In the genomic region with DNA sequence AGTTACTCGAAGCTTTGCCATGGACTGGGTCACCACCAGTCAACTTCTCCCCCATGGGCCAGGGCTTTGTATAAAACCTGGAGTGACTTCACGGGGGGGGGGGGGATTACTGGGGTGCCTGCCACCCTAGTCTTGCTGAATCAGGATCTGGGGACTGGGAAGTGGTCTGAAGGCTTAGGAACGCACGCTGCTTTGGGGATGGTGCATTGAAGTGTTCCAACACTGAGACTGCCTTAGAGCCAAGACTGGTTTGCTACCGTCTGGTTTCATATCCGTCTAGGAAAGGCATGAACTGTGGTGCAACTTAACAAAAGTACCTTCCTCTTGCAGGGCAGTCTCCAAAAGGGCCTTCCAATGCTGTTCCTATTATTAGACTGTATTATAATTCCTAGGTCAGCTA, we compare ENCODE assay signal across 10 mouse cellular contexts. TPM values are rescaled to one million over a fixed set of nuclear protein-coding genes. Genes with fewer than 3 reads are reported as not detected.
A peak's percentile ranks its signal among the peaks of the same experiment; 100 is the strongest.
DNase-seq lines count a peak whose midpoint lies in the region; ATAC-seq and TF ChIP-seq lines count a peak whose summit lies in the region.
"Had no signal": no experiment of that assay in that cellular context is flagged by ENCODE, and none has a peak within 500 bp of the region (broad histone marks: within the 10 kb centered on the region; RNA-seq: fewer than 3 reads in every experiment).

No protein-coding gene starts in this region.

- no peak for ATAC-seq in forebrain, embryonic 12.5 days (ENCODE audit: low FRiP score)
- ATAC-seq in limb, embryonic 14.5 days (ENCODE audit: low FRiP score, low read depth), result no peak
- ATAC-seq in neural tube, embryonic 15.5 days (ENCODE audit: low FRiP score), result no peak

- H3K4me1 ChIP-seq in forebrain, embryonic 12.5 days, result peaks cover 18% of the 10 kb centered on the region
- 0 out of 2 replicates have a peak, but pooled peaks cover 4% of the 10 kb centered on the region for H3K4me1 ChIP-seq in limb, embryonic 14.5 days (ENCODE audit: control insufficient read depth, insufficient read depth, low read length)
- H3K4me1 ChIP-seq in neural tube, embryonic 15.5 days, result peaks cover 16% of the 10 kb centered on the region

- intact Hi-C loops in left cerebral cortex, postnatal 36 days (cut with DNase I), result loop anchor here (5.0 kb wide), 1 partner anchor 80 kb away; the partner anchor contains the start of genes Gpatch11 and Heatr5b

- H3K9ac ChIP-seq in forebrain, embryonic 12.5 days, result no peak overlapping the region
- H3K9ac ChIP-seq in limb, embryonic 14.5 days (ENCODE audit: low read depth, low read length, severe bottlenecking), result no peak overlapping the region
- H3K9ac ChIP-seq in neural tube, embryonic 15.5 days (replicated peaks), result no peak overlapping the region

- H3K9me3 ChIP-seq in forebrain, embryonic 12.5 days, result no peaks in the 10 kb centered on the region
- H3K9me3 ChIP-seq in limb, embryonic 14.5 days (ENCODE audit: control insufficient read depth, low read length), result no peaks in the 10 kb centered on the region
- no peaks in the 10 kb centered on the region for H3K9me3 ChIP-seq in neural tube, embryonic 15.5 days (replicated peaks)

- TF ChIP-seq POLR2A in limb, embryonic 14.5 days (IDR thresholded peaks at IDR 0.05; ENCODE audit: borderline replicate concordance, extremely low read depth, insufficient read depth, insufficient read length), result no peak

- peaks cover 33% of the 10 kb centered on the region for H3K36me3 ChIP-seq in forebrain, embryonic 12.5 days (replicated peaks)
- H3K36me3 ChIP-seq in limb, embryonic 14.5 days (ENCODE audit: control insufficient read depth, insufficient read depth, low read length), result peaks cover 35% of the 10 kb centered on the region
- H3K36me3 ChIP-seq in neural tube, embryonic 15.5 days, result peaks cover 34% of the 10 kb centered on the region

- DNase-seq in layer of hippocampus, adult 9-11 months, result peak; percentile 71
- DNase-seq in layer of hippocampus, adult 8-10 months (ENCODE audit: low spot score in 2 of 2), result no peak
- no peak for DNase-seq in limb, embryonic 14.5 days (ENCODE audit: low spot score)
- no peak for DNase-seq in left cerebral cortex, postnatal 36 days (ENCODE audit: low spot score in 2 of 2)
- no peak for DNase-seq in kidney, postnatal 36 days
- DNase-seq: lung, adult 2 months; right cerebral cortex, postnatal 14 days had no signal

- H3K4me3 ChIP-seq in forebrain, embryonic 12.5 days (replicated peaks), result 0 out of 2 replicates have a peak overlapping the region, but pooled peaks have one; percentile 63
- 0 out of 2 replicates have a peak overlapping the region, but pooled peaks have one; percentile 61 for H3K4me3 ChIP-seq in limb, embryonic 14.5 days (replicated peaks; ENCODE audit: low read length)
- H3K4me3 ChIP-seq in neural tube, embryonic 15.5 days (replicated peaks), result peak overlapping the region; percentile 80; the same call in 1 of the 2 replicates

- no peaks in the 10 kb centered on the region for H3K27me3 ChIP-seq in forebrain, embryonic 12.5 days
- no peaks in the 10 kb centered on the region for H3K27me3 ChIP-seq in limb, embryonic 14.5 days (ENCODE audit: control insufficient read depth, insufficient read depth, low read length)
- no peaks in the 10 kb centered on the region for H3K27me3 ChIP-seq in neural tube, embryonic 15.5 days (replicated peaks)

- 39% methylated on average over 6 of the region's 6 CpGs for WGBS in forebrain, embryonic 12.5 days
- 51% methylated on average over 6 of the region's 6 CpGs for WGBS in limb, embryonic 14.5 days
- 51% methylated on average over 6 of the region's 6 CpGs for WGBS in neural tube, embryonic 15.5 days

- peak overlapping the region; percentile 69 for H3K4me2 ChIP-seq in forebrain, embryonic 12.5 days
- H3K4me2 ChIP-seq in limb, embryonic 14.5 days (replicated peaks; ENCODE audit: low read depth, low read length, severe bottlenecking), result peak overlapping the region; percentile 3; the same call in 1 of the 2 replicates
- peak overlapping the region; percentile 82 for H3K4me2 ChIP-seq in neural tube, embryonic 15.5 days

- no peak overlapping the region for H3K27ac ChIP-seq in forebrain, embryonic 12.5 days
- no peak overlapping the region for H3K27ac ChIP-seq in limb, embryonic 14.5 days (replicated peaks; ENCODE audit: low read depth, low read length)
- no peak overlapping the region for H3K27ac ChIP-seq in neural tube, embryonic 15.5 days (replicated peaks)

RNA-seq across cellular contexts. Expression of gene Cebpzos, which starts 1.4 kb away (rescaled TPM):
- 10 to 100 TPM; 25.3 to 28.4 (median 26.6) TPM for total RNA-seq in layer of hippocampus, adult 8-10 months (2022)
- polyA plus RNA-seq in forebrain, embryonic 12.5 days (2016; fragmentation: Nextera tagmentation; extraction: Ambion mirVana), result 109 and 112 TPM in 2 replicates
- 22.0 and 34.3 TPM in 2 replicates for polyA plus RNA-seq in limb, embryonic 14.5 days (2012; rRNA removed)
- 100 and 104 TPM in 2 replicates for polyA plus RNA-seq in limb, embryonic 14.5 days (2014; fragmentation: Nextera tagmentation; extraction: Ambion mirVana)
- polyA plus RNA-seq in neural tube, embryonic 15.5 days (2015; fragmentation: Nextera tagmentation; extraction: Ambion mirVana), result 113 and 125 TPM in 2 replicates
- total RNA-seq in left cerebral cortex, postnatal 36 days (2021), result 10 to 100 TPM; 27.5 to 28.0 TPM
- polyA plus RNA-seq: erythroblast, embryonic 14.5 days had no signal

RNA-seq across cellular contexts. Expression of gene Sult6b1, which starts 10.9 kb away (rescaled TPM):
- total RNA-seq in layer of hippocampus, adult 8-10 months (2022), result under 1 TPM in 1 of 4 experiments, not detected in 3; 0.49 TPM
- polyA plus RNA-seq in forebrain, embryonic 12.5 days (2016; fragmentation: Nextera tagmentation; extraction: Ambion mirVana), result 0.18 TPM in 1 of 2 replicates, not detected in the other
- 0.11 TPM in 1 of 2 replicates, not detected in the other for polyA plus RNA-seq in limb, embryonic 14.5 days (2012; rRNA removed)
- 0.11 and 0.15 TPM in 2 replicates for polyA plus RNA-seq in limb, embryonic 14.5 days (2014; fragmentation: Nextera tagmentation; extraction: Ambion mirVana)
- polyA plus RNA-seq in neural tube, embryonic 15.5 days (2015; fragmentation: Nextera tagmentation; extraction: Ambion mirVana), result 0.13 TPM in 1 of 2 replicates, not detected in the other
- under 1 TPM in 1 of 2 experiments, not detected in 1; 0.44 TPM for total RNA-seq in left cerebral cortex, postnatal 36 days (2021)
- polyA plus RNA-seq: erythroblast, embryonic 14.5 days; lung, adult 2 months had no signal

RNA-seq across cellular contexts. Expression of gene Cebpz, which starts 19.2 kb away (rescaled TPM):
- total RNA-seq in layer of hippocampus, adult 8-10 months (2022), result 10 to 100 TPM; 30.9 to 40.3 (median 34.4) TPM
- 69.2 and 76.0 TPM in 2 replicates for polyA plus RNA-seq in forebrain, embryonic 12.5 days (2016; fragmentation: Nextera tagmentation; extraction: Ambion mirVana)
- 18.6 and 24.3 TPM in 2 replicates for polyA plus RNA-seq in limb, embryonic 14.5 days (2012; rRNA removed)
- polyA plus RNA-seq in limb, embryonic 14.5 days (2014; fragmentation: Nextera tagmentation; extraction: Ambion mirVana), result 56.5 and 59.5 TPM in 2 replicates
- 38.7 and 46.5 TPM in 2 replicates for polyA plus RNA-seq in neural tube, embryonic 15.5 days (2015; fragmentation: Nextera tagmentation; extraction: Ambion mirVana)
- 10 to 100 TPM; 27.1 to 31.5 TPM for total RNA-seq in left cerebral cortex, postnatal 36 days (2021)

RNA-seq across cellular contexts. Expression of gene Ndufaf7, which starts 19.2 kb away (rescaled TPM):
- 10 to 100 TPM; 52.0 to 63.0 (median 56.5) TPM for total RNA-seq in layer of hippocampus, adult 8-10 months (2022)
- polyA plus RNA-seq in forebrain, embryonic 12.5 days (2016; fragmentation: Nextera tagmentation; extraction: Ambion mirVana), result 46.3 and 55.6 TPM in 2 replicates
- 18.3 and 27.8 TPM in 2 replicates for polyA plus RNA-seq in limb, embryonic 14.5 days (2012; rRNA removed)
- polyA plus RNA-seq in limb, embryonic 14.5 days (2014; fragmentation: Nextera tagmentation; extraction: Ambion mirVana), result 49.7 and 53.2 TPM in 2 replicates
- 67.0 and 68.2 TPM in 2 replicates for polyA plus RNA-seq in neural tube, embryonic 15.5 days (2015; fragmentation: Nextera tagmentation; extraction: Ambion mirVana)
- total RNA-seq in left cerebral cortex, postnatal 36 days (2021), result 10 to 100 TPM; 53.7 to 58.1 TPM

RNA-seq across cellular contexts. Expression of gene Eif2ak2, which starts 35.3 kb away (rescaled TPM):
- 10 to 100 TPM in 1 of 4 experiments, 1 to 10 TPM in 3; 4.2 to 10.4 (median 6.5) TPM for total RNA-seq in layer of hippocampus, adult 8-10 months (2022)
- polyA plus RNA-seq in forebrain, embryonic 12.5 days (2016; fragmentation: Nextera tagmentation; extraction: Ambion mirVana), result 6.5 and 7.4 TPM in 2 replicates
- 4.9 and 7.4 TPM in 2 replicates for polyA plus RNA-seq in limb, embryonic 14.5 days (2012; rRNA removed)
- polyA plus RNA-seq in limb, embryonic 14.5 days (2014; fragmentation: Nextera tagmentation; extraction: Ambion mirVana), result 8.7 and 9.0 TPM in 2 replicates
- polyA plus RNA-seq in neural tube, embryonic 15.5 days (2015; fragmentation: Nextera tagmentation; extraction: Ambion mirVana), result 3.6 and 6.0 TPM in 2 replicates
- total RNA-seq in left cerebral cortex, postnatal 36 days (2021), result 1 to 10 TPM; 3.6 to 4.6 TPM

Comparison
In these comparisons a context has a peak if more than half of its experiments do, and no peak if none do; other contexts are left out.
1. H3K4me2 ChIP-seq: peak in every context shown above with its lines; median percentile 82 in neural tube, embryonic 15.5 days; 69 in forebrain, embryonic 12.5 days; 3 in limb, embryonic 14.5 days.